Mouse (Mus musculus): ENCODE measurements around the gene Cttnbp2nl. TPM values are rescaled to one million over a fixed set of nuclear protein-coding genes. Genes with fewer than 3 reads are reported as not detected.

The Cttnbp2nl gene
- polyA plus RNA-seq, 1 experiment: 2.2 TPM

DNA sequence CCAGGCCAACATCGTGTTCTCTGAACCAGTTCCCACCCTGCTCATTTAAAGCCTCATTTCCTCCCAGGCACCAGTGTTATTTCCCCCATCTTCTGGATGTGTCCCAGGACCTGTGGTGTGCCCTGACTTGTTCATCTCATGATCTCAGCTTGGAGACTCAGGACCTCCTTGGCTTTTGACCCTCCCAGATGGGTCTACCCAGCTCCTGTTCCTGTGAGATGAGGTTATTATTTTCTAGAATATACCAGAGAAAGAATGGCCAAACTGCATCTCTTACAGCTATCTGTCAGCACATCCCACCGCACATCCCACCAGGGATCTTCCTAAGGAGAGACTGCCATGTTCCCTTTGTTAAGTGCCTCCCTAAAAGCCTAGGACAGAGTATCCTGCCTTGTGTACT lies 35.7 kb upstream of the Cttnbp2nl start:
- H3K36me3 ChIP-seq (replicated peaks; ENCODE audit: low read length): no peaks in the 10 kb centered on the region
- peaks cover 15% of the 10 kb centered on the region for H3K27me3 ChIP-seq (replicated peaks)
- H3K4me3 ChIP-seq (replicated peaks): no peak overlapping the region
- 0 out of 2 replicates have a peak, but pooled peaks cover 4% of the 10 kb centered on the region for H3K4me1 ChIP-seq
- TF ChIP-seq GATA1 (IDR thresholded peaks at IDR 0.05; ENCODE audit: borderline replicate concordance, low read length): no peak
- no peaks in the 10 kb centered on the region for H3K9me3 ChIP-seq

DNA sequence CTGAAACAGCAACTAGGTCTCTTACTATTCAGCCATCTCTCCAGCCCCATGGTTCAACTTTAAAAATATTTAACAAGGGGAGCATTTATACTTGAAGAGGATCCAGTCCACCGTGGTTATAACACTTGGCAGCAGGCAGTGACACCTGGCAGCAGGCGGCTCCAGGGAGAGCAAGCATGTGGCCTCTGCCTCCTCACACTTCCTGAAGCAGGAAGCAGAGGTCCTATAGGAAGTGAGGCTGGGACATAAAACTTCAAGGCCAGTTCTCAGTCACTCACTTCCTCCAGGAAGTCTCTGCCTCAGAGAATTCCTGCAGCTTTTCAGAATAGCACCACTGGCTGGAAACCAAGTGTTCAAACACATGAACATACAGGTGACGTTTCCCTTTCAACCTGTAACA lies 34.4 kb upstream of the Cttnbp2nl start:
- Histone ChIP-seq H3K4me1 (0 out of 2 replicates have a peak, but pooled peaks cover 4% of the 10 kb centered on the region), H3K9me3 (no peaks in the 10 kb centered on the region), H3K27me3 (replicated peaks) (peaks cover 13% of the 10 kb centered on the region), H3K36me3 (replicated peaks; ENCODE audit: low read length) (no peaks in the 10 kb centered on the region), H3K4me3 (replicated peaks) (no peak overlapping the region)
- TF ChIP-seq FLI1 (IDR thresholded peaks at IDR 0.05; ENCODE audit: low read length) (no peak), GATA1 (IDR thresholded peaks at IDR 0.05; ENCODE audit: borderline replicate concordance, low read length) (no peak)

DNA sequence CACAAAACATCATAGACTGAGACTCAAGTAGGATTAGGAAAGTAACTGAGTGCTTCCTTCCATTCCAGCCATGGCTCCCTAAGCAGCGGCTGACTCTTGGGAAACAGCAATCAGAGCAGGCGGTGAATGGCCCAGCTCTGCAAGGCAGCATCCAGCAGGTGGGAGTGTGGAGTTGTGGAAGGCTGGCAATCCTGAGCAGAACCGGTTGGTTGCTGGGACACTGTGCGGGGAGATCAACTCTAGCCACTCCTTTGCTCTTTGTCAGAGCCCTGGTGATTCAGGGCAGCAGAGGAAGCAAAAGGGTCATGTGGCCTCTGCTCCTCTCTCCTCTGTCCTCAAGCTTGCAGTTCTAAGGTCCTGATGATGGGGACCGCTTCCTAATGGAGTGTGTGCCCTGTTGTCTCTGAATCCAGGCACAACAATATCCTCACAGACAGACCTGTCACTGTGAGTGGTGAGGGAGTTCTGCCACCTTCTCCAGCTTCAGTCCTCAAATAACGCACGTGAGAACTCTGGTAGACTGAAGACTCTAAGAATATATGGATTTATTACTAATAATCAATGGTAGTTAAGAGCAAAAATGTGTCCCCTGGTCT lies 25.4 kb upstream of the Cttnbp2nl start:
- Histone ChIP-seq H3K4me1 (peaks cover 4% of the 10 kb centered on the region; the same call in 1 of the 2 replicates), H3K9me3 (no peaks in the 10 kb centered on the region), H3K27me3 (replicated peaks) (peaks cover 29% of the 10 kb centered on the region), H3K36me3 (replicated peaks; ENCODE audit: low read length) (no peaks in the 10 kb centered on the region), H3K4me3 (replicated peaks) (no peak overlapping the region)
- TF ChIP-seq GATA1 (IDR thresholded peaks at IDR 0.05; ENCODE audit: borderline replicate concordance, low read length) (no peak), FLI1 (IDR thresholded peaks at IDR 0.05; ENCODE audit: low read length) (no peak)

DNA sequence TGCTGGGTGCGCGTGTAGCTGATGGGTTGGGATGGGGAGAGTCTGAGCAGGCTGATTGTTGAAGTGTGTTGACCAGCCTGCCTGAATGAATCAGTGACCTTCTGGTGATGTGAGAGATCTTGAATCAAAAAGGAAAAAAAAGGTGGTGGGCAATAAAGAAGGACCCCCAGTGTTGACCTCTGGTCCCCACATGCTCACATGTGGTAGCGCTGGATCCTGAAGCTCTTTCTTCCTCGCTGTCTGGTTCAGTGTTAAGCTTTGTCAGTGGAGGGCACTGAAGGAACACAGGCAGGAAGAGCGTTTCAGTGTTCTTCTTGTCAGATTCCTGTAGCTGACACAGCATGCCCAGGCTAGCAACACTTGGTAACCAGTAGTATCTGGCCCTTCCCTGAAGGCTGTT lies 22.9 kb upstream of the Cttnbp2nl start:
- Histone ChIP-seq H3K4me3 (replicated peaks) (no peak overlapping the region), H3K4me1 (peaks cover 4% of the 10 kb centered on the region; the same call in 1 of the 2 replicates), H3K27me3 (replicated peaks) (peaks cover 29% of the 10 kb centered on the region), H3K9me3 (no peaks in the 10 kb centered on the region), H3K36me3 (replicated peaks; ENCODE audit: low read length) (no peaks in the 10 kb centered on the region)
- TF ChIP-seq GATA1 (IDR thresholded peaks at IDR 0.05; ENCODE audit: borderline replicate concordance, low read length): no peak
- no peak for TF ChIP-seq FLI1 (IDR thresholded peaks at IDR 0.05; ENCODE audit: low read length)

DNA sequence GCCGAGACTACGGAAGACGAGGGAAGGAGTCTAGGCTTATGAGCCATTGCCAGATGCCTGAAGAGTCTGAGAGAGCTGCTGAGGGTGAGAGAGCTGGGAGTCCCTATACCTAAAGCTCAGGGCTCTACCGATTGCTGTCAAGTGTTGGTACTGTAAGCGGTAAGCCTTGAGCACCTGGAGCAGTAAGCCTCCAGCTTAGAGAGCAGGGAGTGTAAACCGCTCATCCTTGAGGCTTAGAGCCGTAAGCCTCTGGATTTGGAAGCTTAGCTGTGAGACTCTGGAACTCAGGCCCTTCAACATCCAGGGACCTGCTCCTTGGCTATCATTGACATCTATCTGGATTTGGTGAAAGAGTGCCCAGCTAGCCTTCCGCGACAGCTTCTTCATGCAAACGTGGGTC lies 19.6 kb upstream of the Cttnbp2nl start:
- Histone ChIP-seq H3K4me1 (no peaks in the 10 kb centered on the region), H3K4me3 (replicated peaks) (no peak overlapping the region), H3K9me3 (no peaks in the 10 kb centered on the region), H3K27me3 (replicated peaks) (peaks cover 20% of the 10 kb centered on the region), H3K36me3 (replicated peaks; ENCODE audit: low read length) (no peaks in the 10 kb centered on the region)
- TF ChIP-seq GATA1 (IDR thresholded peaks at IDR 0.05; ENCODE audit: borderline replicate concordance, low read length): no peak
- TF ChIP-seq FLI1 (IDR thresholded peaks at IDR 0.05; ENCODE audit: low read length): no peak

DNA sequence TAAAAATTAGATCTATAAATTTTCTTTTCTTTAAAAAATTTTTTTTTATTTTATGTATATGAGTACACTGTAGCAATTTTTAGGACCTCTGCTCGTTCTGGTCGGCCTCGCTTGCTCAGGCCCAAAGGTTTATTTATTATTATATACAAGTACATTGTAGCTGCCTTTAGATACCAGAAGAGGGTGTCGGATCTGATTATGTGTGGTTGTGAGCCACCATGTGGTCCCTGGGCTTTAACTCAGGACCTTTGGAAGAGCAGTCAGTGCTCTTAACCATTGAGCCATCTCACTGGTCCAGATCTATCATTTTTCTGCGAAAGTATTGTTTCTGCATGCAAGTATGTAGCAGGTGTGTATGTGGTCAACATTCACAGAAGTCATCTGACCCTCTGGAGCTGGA lies 18.3 kb upstream of the Cttnbp2nl start:
- Histone ChIP-seq H3K9me3 (no peaks in the 10 kb centered on the region), H3K4me1 (no peaks in the 10 kb centered on the region), H3K27me3 (replicated peaks) (peaks cover 9% of the 10 kb centered on the region), H3K4me3 (replicated peaks) (no peak overlapping the region), H3K36me3 (replicated peaks; ENCODE audit: low read length) (no peaks in the 10 kb centered on the region)
- TF ChIP-seq GATA1 (IDR thresholded peaks at IDR 0.05; ENCODE audit: borderline replicate concordance, low read length): no peak
- TF ChIP-seq FLI1 (IDR thresholded peaks at IDR 0.05; ENCODE audit: low read length): no peak

DNA sequence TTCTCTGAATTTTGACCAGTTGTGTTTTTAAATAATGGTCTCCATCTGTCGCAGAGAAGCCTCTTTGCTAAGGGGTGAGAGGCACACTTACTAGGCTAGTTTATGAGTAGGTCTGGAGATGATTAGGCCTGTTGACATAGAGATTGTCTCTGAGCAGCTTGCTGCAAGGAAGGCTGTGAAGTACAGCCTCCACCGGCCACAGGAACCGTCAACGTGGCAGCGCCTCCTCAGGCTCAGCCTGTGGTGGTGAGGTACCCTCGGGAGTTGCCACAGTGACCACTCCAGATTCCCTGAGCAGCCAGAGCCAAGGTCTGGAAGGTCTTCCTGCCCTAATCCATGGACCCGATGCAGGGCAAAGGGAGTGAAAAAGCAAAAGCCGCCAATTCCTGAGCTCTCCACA lies 17.6 kb upstream of the Cttnbp2nl start:
- Histone ChIP-seq H3K36me3 (replicated peaks; ENCODE audit: low read length) (no peaks in the 10 kb centered on the region), H3K4me1 (no peaks in the 10 kb centered on the region), H3K9me3 (peaks cover 3% of the 10 kb centered on the region; the same call in 1 of the 2 replicates), H3K27me3 (replicated peaks) (peaks cover 5% of the 10 kb centered on the region), H3K4me3 (replicated peaks) (no peak overlapping the region)
- TF ChIP-seq GATA1 (IDR thresholded peaks at IDR 0.05; ENCODE audit: borderline replicate concordance, low read length) (no peak), FLI1 (IDR thresholded peaks at IDR 0.05; ENCODE audit: low read length) (no peak)

DNA sequence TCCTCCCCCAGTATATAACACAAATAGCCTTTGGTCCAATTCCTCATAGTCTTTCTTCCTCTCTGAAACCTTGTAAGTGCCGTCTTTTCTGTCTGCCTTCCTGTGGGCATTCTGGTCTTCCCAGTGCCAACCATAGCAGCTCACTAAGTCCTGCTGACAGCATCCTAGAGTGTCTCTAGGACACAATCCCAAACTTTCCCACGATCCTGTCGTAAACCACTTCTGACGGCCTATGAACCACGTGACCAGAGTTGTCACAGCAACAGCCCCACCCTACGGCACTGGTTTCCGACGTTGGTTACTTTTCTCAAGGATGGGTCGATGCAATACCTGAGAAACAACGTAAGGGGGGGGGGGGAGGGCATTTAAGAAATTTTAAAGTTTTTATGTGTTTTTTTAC lies 13.6 kb upstream of the Cttnbp2nl start, which contains the start of gene 4930564D02Rik:
4930564D02Rik (plus strand) TSS at position 301 of the 400 bp plus-strand sequence.
- no peak for TF ChIP-seq FLI1 (IDR thresholded peaks at IDR 0.05; ENCODE audit: low read length)
- no peak for TF ChIP-seq GATA1 (IDR thresholded peaks at IDR 0.05; ENCODE audit: borderline replicate concordance, low read length)
- Histone ChIP-seq H3K9me3 (peaks cover 11% of the 10 kb centered on the region), H3K4me1 (no peaks in the 10 kb centered on the region), H3K27me3 (replicated peaks) (peaks cover 20% of the 10 kb centered on the region), H3K4me3 (replicated peaks) (no peak within 1 kb of the TSS), H3K36me3 (replicated peaks; ENCODE audit: low read length) (no peaks in the 10 kb centered on the region)

DNA sequence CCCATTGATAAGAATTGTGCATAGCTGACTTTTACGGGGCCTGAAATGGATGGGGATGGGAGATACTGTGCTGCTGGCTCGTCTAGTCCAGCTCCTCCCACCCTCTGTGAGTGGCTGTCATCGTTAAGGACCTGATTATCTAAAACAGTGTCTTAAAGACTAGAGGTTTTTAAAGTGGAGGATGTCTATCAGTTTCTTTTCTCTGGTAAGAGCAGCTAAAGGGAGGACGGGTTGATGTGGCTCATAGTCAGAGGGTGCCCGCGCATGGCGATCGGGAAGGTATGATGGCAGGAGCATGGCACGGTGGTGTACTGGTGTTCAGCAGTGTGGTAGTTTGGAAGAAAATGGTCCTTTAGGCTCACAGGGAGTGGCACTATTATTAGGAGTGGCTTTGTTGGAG lies 9.7 kb upstream of the Cttnbp2nl start:
- Histone ChIP-seq H3K4me1 (peaks cover 11% of the 10 kb centered on the region), H3K9me3 (peaks cover 11% of the 10 kb centered on the region)
- TF ChIP-seq GATA1 (IDR thresholded peaks at IDR 0.05; ENCODE audit: borderline replicate concordance, low read length) (no peak), FLI1 (IDR thresholded peaks at IDR 0.05; ENCODE audit: low read length) (no peak)

DNA sequence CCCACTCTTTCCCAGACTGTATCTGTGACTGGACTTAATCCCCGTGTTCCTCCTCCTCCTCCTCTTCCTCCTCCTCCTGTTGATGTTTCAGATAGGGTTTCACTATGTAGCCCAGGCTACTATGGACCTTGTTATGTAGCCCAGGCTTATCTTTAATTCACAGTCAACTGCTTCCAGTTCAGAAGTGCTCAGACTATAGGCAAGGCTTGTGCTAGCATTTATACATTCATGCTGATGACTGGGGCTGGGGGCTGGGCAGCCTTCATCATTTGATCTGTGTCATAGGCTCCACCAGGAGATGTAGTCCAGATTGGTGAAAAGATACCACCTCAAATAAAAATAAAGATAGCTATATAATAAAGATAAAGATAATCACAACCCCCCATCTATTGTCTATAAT lies 9.0 kb upstream of the Cttnbp2nl start:
- Histone ChIP-seq H3K36me3 (replicated peaks; ENCODE audit: low read length) (no peaks in the 10 kb centered on the region), H3K4me1 (peaks cover 11% of the 10 kb centered on the region), H3K4me3 (replicated peaks) (no peak overlapping the region), H3K27me3 (replicated peaks) (peaks cover 41% of the 10 kb centered on the region), H3K9me3 (peaks cover 11% of the 10 kb centered on the region)
- TF ChIP-seq GATA1 (IDR thresholded peaks at IDR 0.05; ENCODE audit: borderline replicate concordance, low read length) (no peak), FLI1 (IDR thresholded peaks at IDR 0.05; ENCODE audit: low read length) (no peak)

More for the DNA sequence above, 9.7 kb upstream of the Cttnbp2nl start:
- peaks cover 41% of the 10 kb centered on the region for H3K27me3 ChIP-seq (replicated peaks)
- H3K4me3 ChIP-seq (replicated peaks): no peak overlapping the region
- H3K36me3 ChIP-seq (replicated peaks; ENCODE audit: low read length): no peaks in the 10 kb centered on the region
